Mouse (Mus musculus): Measurements from ENCODE around the gene Tmem87b. TPM values are rescaled to one million over a fixed set of nuclear protein-coding genes. Genes with fewer than 3 reads are reported as not detected.

Gene Tmem87b
- polyA plus RNA-seq, 1 experiment from 2014 or later, result 27.9 TPM

DNA sequence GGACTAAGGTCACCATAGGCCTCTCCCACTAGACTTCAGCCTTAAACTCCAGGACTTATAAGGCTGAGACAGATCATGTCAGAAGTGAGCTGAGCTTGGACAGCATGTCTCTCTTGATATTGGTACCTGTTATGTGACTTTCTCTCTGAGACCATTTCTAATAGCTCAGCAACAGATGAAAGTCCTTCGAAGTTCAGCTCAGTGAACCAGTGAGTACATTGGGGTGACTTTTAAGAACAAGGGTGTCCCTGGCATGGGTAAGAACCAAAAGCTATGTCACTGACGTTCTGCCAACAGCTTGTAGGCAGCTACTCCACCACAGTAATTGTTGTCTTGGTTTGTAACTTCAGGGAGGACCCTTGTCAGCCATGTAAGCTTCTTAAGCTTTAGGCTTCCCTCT lies 2.7 kb downstream of the Tmem87b start:
- no peak overlapping the region for H3K4me2 ChIP-seq (ENCODE audit: low read length)
- no peak for ATAC-seq (ENCODE audit: insufficient number of reproducible peaks, insufficient read depth, low FRiP score, low read depth)
- H3K4me3 ChIP-seq (ENCODE audit: control insufficient read depth in 1 of 2, insufficient read depth in 1 of 2, low read depth in 1 of 2, low read length in 2 of 2), result no peak overlapping the region
- H3K27me3 ChIP-seq (ENCODE audit: control insufficient read depth, insufficient read depth, low read length), result no peaks in the 10 kb centered on the region
- 0 out of 2 replicates have a peak, but pooled peaks cover 5% of the 10 kb centered on the region for H3K36me3 ChIP-seq (ENCODE audit: control insufficient read depth, insufficient read depth, low read length)
- H3K27ac ChIP-seq (replicated peaks in 1 of 2; ENCODE audit: control insufficient read depth in 1 of 2, insufficient read depth in 1 of 2, low read depth in 2 of 2, low read length in 2 of 2), result no peak overlapping the region
- 81% methylated on average over 2 of the region's 2 CpGs for WGBS
- H3K4me1 ChIP-seq (ENCODE audit: control insufficient read depth in 2 of 2, insufficient read depth in 2 of 2, low read length in 2 of 2), result peaks cover 0 to 11% of the 10 kb centered on the region in 2 experiments; a peak in 2 of 4 replicates
- no peak overlapping the region for H3K9ac ChIP-seq (ENCODE audit: low read length)
- H3K9me3 ChIP-seq (ENCODE audit: control insufficient read depth, low read length), result no peaks in the 10 kb centered on the region

- no peak for ATAC-seq (ENCODE audit: insufficient number of reproducible peaks, insufficient read depth, low FRiP score, low read depth)
- WGBS, result 85% methylated on average over 5 of the region's 5 CpGs
- Histone ChIP-seq H3K4me3 (ENCODE audit: control insufficient read depth in 1 of 2, insufficient read depth in 1 of 2, low read depth in 1 of 2, low read length in 2 of 2) (no peak overlapping the region), H3K9ac (ENCODE audit: low read length) (no peak overlapping the region), H3K27me3 (ENCODE audit: control insufficient read depth, insufficient read depth, low read length) (no peaks in the 10 kb centered on the region), H3K36me3 (ENCODE audit: control insufficient read depth, insufficient read depth, low read length) (peaks cover 30% of the 10 kb centered on the region), H3K4me2 (ENCODE audit: low read length) (no peak overlapping the region), H3K9me3 (ENCODE audit: control insufficient read depth, low read length) (no peaks in the 10 kb centered on the region), H3K4me1 (ENCODE audit: control insufficient read depth in 2 of 2, insufficient read depth in 2 of 2, low read length in 2 of 2) (peaks cover 0 to 8% of the 10 kb centered on the region in 2 experiments; a peak in 2 of 4 replicates), H3K27ac (replicated peaks in 1 of 2; ENCODE audit: control insufficient read depth in 1 of 2, insufficient read depth in 1 of 2, low read depth in 2 of 2, low read length in 2 of 2) (no peak overlapping the region)
These were observed 6.0 kb downstream of the Tmem87b start for GRCm38 (mm10) chr2:128823893-128824292.

GRCm38 (mm10) chr2:128827787-128828186 lies 9.9 kb downstream of the Tmem87b start:
- Histone ChIP-seq H3K4me1 (ENCODE audit: control insufficient read depth in 2 of 2, insufficient read depth in 2 of 2, low read length in 2 of 2) (no peaks in the 10 kb centered on the region), H3K9me3 (ENCODE audit: control insufficient read depth, low read length) (no peaks in the 10 kb centered on the region), H3K9ac (ENCODE audit: low read length) (no peak overlapping the region), H3K27ac (replicated peaks in 1 of 2; ENCODE audit: control insufficient read depth in 1 of 2, insufficient read depth in 1 of 2, low read depth in 2 of 2, low read length in 2 of 2) (no peak overlapping the region), H3K4me2 (ENCODE audit: low read length) (no peak overlapping the region), H3K36me3 (ENCODE audit: control insufficient read depth, insufficient read depth, low read length) (peaks cover 67% of the 10 kb centered on the region), H3K27me3 (ENCODE audit: control insufficient read depth, insufficient read depth, low read length) (no peaks in the 10 kb centered on the region), H3K4me3 (ENCODE audit: control insufficient read depth in 1 of 2, insufficient read depth in 1 of 2, low read depth in 1 of 2, low read length in 2 of 2) (no peak overlapping the region)
- WGBS, result 86% methylated on average over 1 of the region's 1 CpGs
- ATAC-seq (ENCODE audit: insufficient number of reproducible peaks, insufficient read depth, low FRiP score, low read depth), result no peak

DNA sequence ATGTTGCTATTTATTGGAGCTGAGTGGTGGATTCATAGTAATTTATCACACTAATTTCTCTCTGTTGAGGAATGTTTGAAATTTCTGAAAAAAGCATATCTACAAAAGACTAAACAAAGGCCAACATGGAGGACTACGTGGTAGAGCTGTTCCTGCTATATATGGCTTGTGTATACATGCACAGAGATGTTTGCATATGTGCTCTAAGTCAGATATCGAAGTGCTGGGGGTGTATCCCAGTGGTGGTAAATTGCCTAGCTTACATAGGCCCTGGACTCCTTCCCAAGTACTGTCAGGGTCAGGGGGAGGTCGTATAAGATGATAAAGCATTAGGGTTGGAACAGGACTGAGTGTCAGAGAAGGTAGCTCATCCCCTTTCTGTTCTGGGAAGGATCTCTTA lies 14.7 kb downstream of the Tmem87b start:
- Histone ChIP-seq H3K4me1 (ENCODE audit: control insufficient read depth in 2 of 2, insufficient read depth in 2 of 2, low read length in 2 of 2) (no peaks in the 10 kb centered on the region), H3K9me3 (ENCODE audit: control insufficient read depth, low read length) (no peaks in the 10 kb centered on the region), H3K4me2 (ENCODE audit: low read length) (no peak overlapping the region), H3K9ac (ENCODE audit: low read length) (no peak overlapping the region), H3K36me3 (ENCODE audit: control insufficient read depth, insufficient read depth, low read length) (peaks cover 92% of the 10 kb centered on the region), H3K27me3 (ENCODE audit: control insufficient read depth, insufficient read depth, low read length) (no peaks in the 10 kb centered on the region), H3K4me3 (ENCODE audit: control insufficient read depth in 1 of 2, insufficient read depth in 1 of 2, low read depth in 1 of 2, low read length in 2 of 2) (no peak overlapping the region), H3K27ac (replicated peaks in 1 of 2; ENCODE audit: control insufficient read depth in 1 of 2, insufficient read depth in 1 of 2, low read depth in 2 of 2, low read length in 2 of 2) (no peak overlapping the region)
- WGBS, result 72% methylated on average over 3 of the region's 3 CpGs
- ATAC-seq (ENCODE audit: insufficient number of reproducible peaks, insufficient read depth, low FRiP score, low read depth), result no peak

- Histone ChIP-seq H3K4me3 (ENCODE audit: control insufficient read depth in 1 of 2, insufficient read depth in 1 of 2, low read depth in 1 of 2, low read length in 2 of 2) (no peak overlapping the region), H3K4me1 (ENCODE audit: control insufficient read depth in 2 of 2, insufficient read depth in 2 of 2, low read length in 2 of 2) (no peaks in the 10 kb centered on the region), H3K9me3 (ENCODE audit: control insufficient read depth, low read length) (no peaks in the 10 kb centered on the region), H3K27me3 (ENCODE audit: control insufficient read depth, insufficient read depth, low read length) (no peaks in the 10 kb centered on the region), H3K9ac (ENCODE audit: low read length) (no peak overlapping the region), H3K27ac (replicated peaks in 1 of 2; ENCODE audit: control insufficient read depth in 1 of 2, insufficient read depth in 1 of 2, low read depth in 2 of 2, low read length in 2 of 2) (no peak overlapping the region), H3K4me2 (ENCODE audit: low read length) (no peak overlapping the region), H3K36me3 (ENCODE audit: control insufficient read depth, insufficient read depth, low read length) (peaks cover 92% of the 10 kb centered on the region)
- no peak for ATAC-seq (ENCODE audit: insufficient number of reproducible peaks, insufficient read depth, low FRiP score, low read depth)
- 83% methylated on average over 2 of the region's 2 CpGs for WGBS
These were observed 15.1 kb downstream of the Tmem87b start for GRCm38 (mm10) chr2:128833035-128833434.

DNA sequence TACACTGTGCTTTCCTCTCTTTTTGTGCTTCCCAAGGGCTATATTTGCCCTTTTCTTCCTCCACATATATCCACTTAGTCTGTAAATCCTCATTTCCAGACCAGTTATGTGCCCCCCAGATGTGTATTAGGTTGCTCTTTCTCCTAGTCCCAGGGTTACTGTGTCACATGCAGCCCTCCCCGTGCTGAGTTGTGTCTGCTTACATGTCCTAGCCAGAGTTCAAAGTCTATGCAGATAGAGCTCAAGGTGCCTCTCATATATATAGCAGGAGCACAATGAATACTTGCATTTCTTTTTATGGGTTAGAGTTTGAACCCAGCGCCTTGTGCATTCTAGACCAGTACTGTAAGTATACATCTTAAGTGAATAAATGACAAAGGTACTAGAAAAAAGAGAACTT lies 15.5 kb downstream of the Tmem87b start:
- Histone ChIP-seq H3K4me3 (ENCODE audit: control insufficient read depth in 1 of 2, insufficient read depth in 1 of 2, low read depth in 1 of 2, low read length in 2 of 2) (no peak overlapping the region), H3K27me3 (ENCODE audit: control insufficient read depth, insufficient read depth, low read length) (no peaks in the 10 kb centered on the region), H3K36me3 (ENCODE audit: control insufficient read depth, insufficient read depth, low read length) (peaks cover 90% of the 10 kb centered on the region), H3K9me3 (ENCODE audit: control insufficient read depth, low read length) (no peaks in the 10 kb centered on the region), H3K4me2 (ENCODE audit: low read length) (no peak overlapping the region), H3K4me1 (ENCODE audit: control insufficient read depth in 2 of 2, insufficient read depth in 2 of 2, low read length in 2 of 2) (no peaks in the 10 kb centered on the region), H3K9ac (ENCODE audit: low read length) (no peak overlapping the region), H3K27ac (replicated peaks in 1 of 2; ENCODE audit: control insufficient read depth in 1 of 2, insufficient read depth in 1 of 2, low read depth in 2 of 2, low read length in 2 of 2) (no peak overlapping the region)
- WGBS, result 92% methylated on average over 2 of the region's 2 CpGs
- no peak for ATAC-seq (ENCODE audit: insufficient number of reproducible peaks, insufficient read depth, low FRiP score, low read depth)

- no peak overlapping the region for H3K27ac ChIP-seq (replicated peaks in 1 of 2; ENCODE audit: control insufficient read depth in 1 of 2, insufficient read depth in 1 of 2, low read depth in 2 of 2, low read length in 2 of 2)
- no peaks in the 10 kb centered on the region for H3K27me3 ChIP-seq (ENCODE audit: control insufficient read depth, insufficient read depth, low read length)
- ATAC-seq (ENCODE audit: insufficient number of reproducible peaks, insufficient read depth, low FRiP score, low read depth), result no peak
- WGBS, result 92% methylated on average over 8 of the region's 8 CpGs
- H3K4me3 ChIP-seq (ENCODE audit: control insufficient read depth in 1 of 2, insufficient read depth in 1 of 2, low read depth in 1 of 2, low read length in 2 of 2), result no peak overlapping the region
- no peak overlapping the region for H3K9ac ChIP-seq (ENCODE audit: low read length)
- no peaks in the 10 kb centered on the region for H3K9me3 ChIP-seq (ENCODE audit: control insufficient read depth, low read length)
- peaks cover 76% of the 10 kb centered on the region for H3K36me3 ChIP-seq (ENCODE audit: control insufficient read depth, insufficient read depth, low read length)
- H3K4me2 ChIP-seq (ENCODE audit: low read length), result no peak overlapping the region
- H3K4me1 ChIP-seq (ENCODE audit: control insufficient read depth in 2 of 2, insufficient read depth in 2 of 2, low read length in 2 of 2), result no peaks in the 10 kb centered on the region
These were observed 19.6 kb downstream of the Tmem87b start for GRCm38 (mm10) chr2:128837531-128837930.

GRCm38 (mm10) chr2:128838611-128839010 lies 20.7 kb downstream of the Tmem87b start:
- no peak for ATAC-seq (ENCODE audit: insufficient number of reproducible peaks, insufficient read depth, low FRiP score, low read depth)
- WGBS, result 98% methylated on average over 3 of the region's 3 CpGs
- Histone ChIP-seq H3K4me1 (ENCODE audit: control insufficient read depth in 2 of 2, insufficient read depth in 2 of 2, low read length in 2 of 2) (no peaks in the 10 kb centered on the region), H3K27ac (replicated peaks in 1 of 2; ENCODE audit: control insufficient read depth in 1 of 2, insufficient read depth in 1 of 2, low read depth in 2 of 2, low read length in 2 of 2) (no peak overlapping the region), H3K9me3 (ENCODE audit: control insufficient read depth, low read length) (no peaks in the 10 kb centered on the region), H3K4me2 (ENCODE audit: low read length) (no peak overlapping the region), H3K9ac (ENCODE audit: low read length) (no peak overlapping the region), H3K27me3 (ENCODE audit: control insufficient read depth, insufficient read depth, low read length) (no peaks in the 10 kb centered on the region), H3K4me3 (ENCODE audit: control insufficient read depth in 1 of 2, insufficient read depth in 1 of 2, low read depth in 1 of 2, low read length in 2 of 2) (no peak overlapping the region), H3K36me3 (ENCODE audit: control insufficient read depth, insufficient read depth, low read length) (peaks cover 76% of the 10 kb centered on the region)

Data from heart, embryonic 14.5 days (tissue).